25 mouse cellular contexts compared by ENCODE assay signal in the genomic region with DNA sequence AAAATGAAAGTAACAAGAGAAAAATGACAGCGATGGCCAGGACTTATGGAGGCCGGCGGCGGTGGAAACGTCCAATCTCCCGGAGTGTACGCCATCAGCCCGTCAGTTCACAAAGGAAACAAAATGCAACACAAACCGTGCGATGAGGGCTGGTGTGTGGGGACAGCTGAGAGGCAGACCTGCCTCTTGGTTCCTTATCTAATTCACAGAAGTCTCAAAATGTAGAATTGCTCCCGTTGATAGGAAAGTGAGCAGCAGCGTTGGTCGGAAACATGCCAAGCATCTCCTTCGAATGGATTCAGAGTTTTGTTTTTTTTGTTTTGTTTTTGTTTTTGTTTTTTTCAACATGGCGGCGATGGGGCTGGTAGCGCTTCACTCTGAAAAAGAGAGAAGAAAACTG. TPM values are rescaled to one million over a fixed set of nuclear protein-coding genes. Genes with fewer than 3 reads are reported as not detected.
DNase-seq lines count a peak whose midpoint lies in the region; ATAC-seq and TF ChIP-seq lines count a peak whose summit lies in the region.
"Had no signal": no experiment of that assay in that cellular context is flagged by ENCODE, and none has a peak within 500 bp of the region (broad histone marks: within the 10 kb centered on the region; RNA-seq: fewer than 3 reads in every experiment).

No protein-coding gene starts in this region.

- no peak for ATAC-seq in intestine, postnatal 0 days
- ATAC-seq in intestine, embryonic 16.5 days = no peak
- ATAC-seq in liver, embryonic 12.5 days = no peak
- peak; percentile 32 for ATAC-seq in liver, embryonic 15.5 days (ENCODE audit: insufficient read depth)
- ATAC-seq in megakaryocyte progenitor cell, adult 5-6 weeks (replicated peaks; ENCODE audit: poor library complexity) = peak; percentile 59
- ATAC-seq: forebrain, embryonic 15.5 days; hindbrain, embryonic 16.5 days; Patski had no signal

- H3K4me2 ChIP-seq in intestine, postnatal 0 days (replicated peaks; ENCODE audit: low read depth) = no peak overlapping the region
- no peak overlapping the region for H3K4me2 ChIP-seq in intestine, embryonic 16.5 days (ENCODE audit: low read depth, low read length)
- H3K4me2 ChIP-seq in liver, embryonic 12.5 days = peak overlapping the region; percentile 36
- H3K4me2 ChIP-seq in liver, embryonic 15.5 days = peak overlapping the region; percentile 44
- H3K4me2 ChIP-seq: embryonic facial prominence, embryonic 12.5 days; embryonic facial prominence, embryonic 15.5 days; forebrain, embryonic 12.5 days; forebrain, embryonic 15.5 days; heart, embryonic 11.5 days; hindbrain, embryonic 13.5 days had no signal

- 97% methylated on average over 17 of the region's 17 CpGs for WGBS in intestine, postnatal 0 days
- WGBS in intestine, embryonic 16.5 days = 98% methylated on average over 17 of the region's 17 CpGs
- WGBS in liver, embryonic 12.5 days (ENCODE audit: insufficient replicate concordance) = 67% methylated on average over 17 of the region's 17 CpGs
- 56% methylated on average over 17 of the region's 17 CpGs for WGBS in liver, embryonic 15.5 days (ENCODE audit: insufficient replicate concordance)

- peak overlapping the region; percentile 15; the same call in 1 of the 2 replicates for H3K27ac ChIP-seq in intestine, postnatal 0 days (ENCODE audit: low read depth, low read length)
- H3K27ac ChIP-seq in intestine, embryonic 16.5 days (ENCODE audit: low read length) = no peak overlapping the region
- H3K27ac ChIP-seq in liver, embryonic 12.5 days = peak overlapping the region; percentile 79
- H3K27ac ChIP-seq in liver, embryonic 15.5 days (replicated peaks) = peak overlapping the region; percentile 72
- H3K27ac ChIP-seq: embryonic facial prominence, embryonic 12.5 days; embryonic facial prominence, embryonic 15.5 days; forebrain, embryonic 12.5 days; forebrain, embryonic 15.5 days; hindbrain, embryonic 13.5 days had no signal

- no peaks in the 10 kb centered on the region for H3K27me3 ChIP-seq in intestine, postnatal 0 days (replicated peaks; ENCODE audit: control insufficient read depth, insufficient read depth, low read length)
- no peaks in the 10 kb centered on the region for H3K27me3 ChIP-seq in intestine, embryonic 16.5 days (replicated peaks; ENCODE audit: control insufficient read depth, insufficient read depth, low read length)
- H3K27me3 ChIP-seq in liver, embryonic 12.5 days (replicated peaks) = no peaks in the 10 kb centered on the region
- H3K27me3 ChIP-seq in liver, embryonic 15.5 days = no peaks in the 10 kb centered on the region
- H3K27me3 ChIP-seq: embryonic facial prominence, embryonic 12.5 days; embryonic facial prominence, embryonic 15.5 days; forebrain, embryonic 12.5 days; forebrain, embryonic 15.5 days; hindbrain, embryonic 13.5 days; Patski had no signal

- H3K9me3 ChIP-seq in intestine, postnatal 0 days (ENCODE audit: control insufficient read depth) = no peaks in the 10 kb centered on the region
- no peaks in the 10 kb centered on the region for H3K9me3 ChIP-seq in intestine, embryonic 16.5 days (ENCODE audit: control insufficient read depth, low read length)
- H3K9me3 ChIP-seq in liver, embryonic 12.5 days (replicated peaks) = no peaks in the 10 kb centered on the region
- H3K9me3 ChIP-seq in liver, embryonic 15.5 days (replicated peaks) = no peaks in the 10 kb centered on the region
- H3K9me3 ChIP-seq: embryonic facial prominence, embryonic 15.5 days; forebrain, embryonic 12.5 days; forebrain, embryonic 15.5 days had no signal

- 0 out of 2 replicates have a peak, but pooled peaks cover 3% of the 10 kb centered on the region for H3K4me1 ChIP-seq in intestine, postnatal 0 days (replicated peaks; ENCODE audit: control insufficient read depth, insufficient read depth, low read length)
- H3K4me1 ChIP-seq in intestine, embryonic 16.5 days (ENCODE audit: control insufficient read depth, insufficient read depth, low read length) = peaks cover 20% of the 10 kb centered on the region
- H3K4me1 ChIP-seq in liver, embryonic 12.5 days = peaks cover 86% of the 10 kb centered on the region
- peaks cover 79% of the 10 kb centered on the region for H3K4me1 ChIP-seq in liver, embryonic 15.5 days (replicated peaks)

- DNase-seq in frontal cortex, postnatal 14 days (ENCODE audit: low spot score in 2 of 2) = no peak
- DNase-seq in frontal cortex, postnatal 25 days (ENCODE audit: low spot score in 2 of 2) = no peak
- DNase-seq in kidney, adult 18-20 months = no peak
- DNase-seq: adrenal gland, adult 2 months; adrenal gland, postnatal 14 days; cerebellum, adult 11 months; cerebellum, adult 2 months; cerebellum, adult 9-11 months; cerebellum, postnatal 25 days; gastrocnemius, adult 2 months; gastrocnemius, postnatal 14 days; heart, adult 11 months had no signal

- H3K9ac ChIP-seq in intestine, postnatal 0 days (ENCODE audit: low read depth, low read length) = no peak overlapping the region
- H3K9ac ChIP-seq in intestine, embryonic 16.5 days (ENCODE audit: low read depth, low read length) = no peak overlapping the region
- no peak overlapping the region for H3K9ac ChIP-seq in liver, embryonic 12.5 days
- no peak overlapping the region for H3K9ac ChIP-seq in liver, embryonic 15.5 days
- H3K9ac ChIP-seq: embryonic facial prominence, embryonic 12.5 days; embryonic facial prominence, embryonic 15.5 days; forebrain, embryonic 12.5 days; forebrain, embryonic 15.5 days; hindbrain, embryonic 13.5 days had no signal

- no peak for TF ChIP-seq CTCF in intestine, postnatal 0 days (IDR thresholded peaks at IDR 0.05; ENCODE audit: low read depth)

- H3K4me3 ChIP-seq in intestine, postnatal 0 days (ENCODE audit: low read depth, low read length) = no peak overlapping the region
- no peak overlapping the region for H3K4me3 ChIP-seq in intestine, embryonic 16.5 days (ENCODE audit: low read length)
- no peak overlapping the region for H3K4me3 ChIP-seq in liver, embryonic 12.5 days
- no peak overlapping the region for H3K4me3 ChIP-seq in liver, embryonic 15.5 days (replicated peaks)
- H3K4me3 ChIP-seq: embryonic facial prominence, embryonic 12.5 days; embryonic facial prominence, embryonic 15.5 days; forebrain, embryonic 12.5 days; forebrain, embryonic 15.5 days; gastrocnemius, adult 2 months; hindbrain, embryonic 13.5 days had no signal

- H3K36me3 ChIP-seq in intestine, postnatal 0 days (ENCODE audit: control insufficient read depth, insufficient read depth) = peaks cover 38% of the 10 kb centered on the region
- H3K36me3 ChIP-seq in intestine, embryonic 16.5 days (ENCODE audit: control insufficient read depth, insufficient read depth, low read length) = peaks cover 17% of the 10 kb centered on the region
- H3K36me3 ChIP-seq in liver, embryonic 12.5 days = peaks cover 70% of the 10 kb centered on the region
- H3K36me3 ChIP-seq in liver, embryonic 15.5 days (replicated peaks) = peaks cover 32% of the 10 kb centered on the region

RNA-seq across cellular contexts. Expression of a gene that starts 21.6 kb away (rescaled TPM):
- 6.0 and 7.7 TPM in 2 replicates for polyA plus RNA-seq in intestine, postnatal 0 days (2015; fragmentation: Nextera tagmentation; extraction: Ambion mirVana)
- polyA plus RNA-seq in intestine, embryonic 16.5 days (2015; fragmentation: Nextera tagmentation; extraction: Ambion mirVana) = 4.4 and 4.7 TPM in 2 replicates
- polyA plus RNA-seq in liver, embryonic 12.5 days (2016; fragmentation: Nextera tagmentation; extraction: Ambion mirVana) = 9.6 and 10.4 TPM in 2 replicates
- 4.0 and 5.2 TPM in 2 replicates for polyA plus RNA-seq in liver, embryonic 15.5 days (2015; fragmentation: Nextera tagmentation; extraction: Ambion mirVana)
- total RNA-seq in megakaryocyte progenitor cell, adult 5-6 weeks (2015) = 4.6 and 6.0 TPM in 2 replicates
- 2.7 and 4.9 TPM in 2 replicates for total RNA-seq in megakaryocyte progenitor cell, adult 5-6 weeks (2017)

Comparison
In these comparisons a context has a peak if more than half of its experiments do, and no peak if none do; other contexts are left out.
1. ATAC-seq: peak in liver, embryonic 15.5 days (single experiment) and megakaryocyte progenitor cell, adult 5-6 weeks (single experiment); none in intestine, postnatal 0 days (single experiment), intestine, embryonic 16.5 days (single experiment) and liver, embryonic 12.5 days (single experiment).
2. H3K4me2 ChIP-seq: peak in liver, embryonic 12.5 days (single experiment) and liver, embryonic 15.5 days (single experiment); none in intestine, postnatal 0 days (single experiment) and intestine, embryonic 16.5 days (single experiment).